Mouse (Mus musculus) E14TG2a.4 (cell line): ENCODE measurements around the gene Tssk4.

Source experiments
- H3K27me3 ChIP-seq: 2 replicates; pipeline ENCODE4 v1.6.1; 2014; ENCODE audit warnings: low read length, control low read depth; ENCODE audit not compliant: insufficient read depth
- H3K36me3 ChIP-seq: 2 replicates; pipeline ENCODE4 v1.6.1; 2014; ENCODE audit warnings: low read length, control low read depth; ENCODE audit not compliant: insufficient read depth
- H3K4me1 ChIP-seq: replicated peaks from 2 replicates; pipeline ENCODE4 v1.6.1; 2014; ENCODE audit warnings: low read depth, low read length, control low read depth
- H3K4me3 ChIP-seq: replicated peaks from 2 replicates; pipeline ENCODE4 v1.5.1; 2014; ENCODE audit warnings: mild to moderate bottlenecking, low read length
- H3K9me3 ChIP-seq: 2 replicates; pipeline ENCODE4 v1.6.1; 2014; ENCODE audit warnings: low read length, control low read depth
- CTCF ChIP-seq: conservative IDR thresholded peaks from 2 replicates; pipeline ENCODE4 v1.5.1; 2014; ENCODE audit warnings: low read length
- NANOG ChIP-seq: IDR thresholded peaks from 2 replicates; pipeline ENCODE4 v1.6.1; 2014; ENCODE audit warnings: borderline replicate concordance, low read length, mixed read lengths
- POU5F1 ChIP-seq: IDR thresholded peaks from 2 replicates; pipeline ENCODE4 v1.6.1; 2014; ENCODE audit warnings: low read length, borderline replicate concordance

The Tssk4 gene

DNA sequence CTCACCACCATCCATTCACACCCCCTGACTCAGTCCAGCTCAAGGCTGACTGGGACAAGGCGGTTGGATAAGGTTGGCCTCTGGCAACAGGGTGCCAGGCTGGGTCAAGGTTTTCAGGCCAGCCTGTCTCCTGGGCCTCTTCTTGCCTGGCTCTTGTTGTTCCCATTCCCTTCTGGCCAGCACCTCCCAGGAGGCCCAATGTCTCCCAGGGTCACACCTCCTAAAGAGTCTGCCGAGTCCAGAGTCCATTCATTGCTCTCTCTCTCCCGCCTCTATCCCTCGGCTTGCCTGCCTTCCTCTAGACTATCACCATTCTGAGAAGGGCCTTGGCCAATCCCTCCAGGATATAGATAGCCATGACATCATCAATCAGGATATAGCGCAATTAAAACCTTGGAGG lies 8.0 kb downstream of the Tssk4 start:
- Histone ChIP-seq H3K9me3 (no peaks in the 10 kb centered on the region), H3K36me3 (peaks cover 40% of the 10 kb centered on the region), H3K4me1 (peaks cover 23% of the 10 kb centered on the region), H3K4me3 (no peak overlapping the region), H3K27me3 (peaks cover 3% of the 10 kb centered on the region; the same call in 1 of the 2 replicates)
- TF ChIP-seq POU5F1 = no peak
- TF ChIP-seq CTCF = no peak
- TF ChIP-seq NANOG = no peak

DNA sequence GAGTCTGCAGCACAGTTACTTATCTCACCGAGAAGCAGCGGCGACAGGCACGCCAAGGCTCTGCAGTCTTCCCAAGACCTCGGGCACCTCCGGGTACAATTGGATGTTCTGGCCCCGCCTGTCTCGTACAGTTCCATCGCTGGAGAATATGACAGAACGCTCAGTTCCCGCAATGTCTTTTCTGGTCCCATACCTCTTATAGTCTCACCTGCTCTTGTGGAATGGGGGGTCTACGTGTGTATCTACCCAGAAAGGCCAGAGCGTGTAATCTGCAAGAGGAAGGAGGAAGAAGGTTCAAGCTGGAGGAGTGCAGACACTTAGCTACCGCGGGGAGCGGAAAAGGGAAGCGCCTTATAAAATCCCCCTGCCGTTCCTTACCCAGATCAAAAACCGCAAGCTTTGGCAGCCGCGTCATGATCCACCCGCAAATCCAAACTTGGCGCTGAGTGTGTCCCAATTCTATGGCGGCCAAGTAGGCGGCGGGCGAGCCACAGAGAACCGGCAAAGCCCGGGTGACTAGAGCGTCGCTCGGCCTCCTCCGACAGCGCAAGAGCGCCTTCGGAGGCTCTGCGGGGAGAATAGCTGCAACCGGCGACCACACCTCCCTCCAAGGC lies 10.1 kb downstream of the Tssk4 start, which contains the start of gene Mdp1:
Gene Mdp1, minus strand, starts transcription at position 549 of the 614 bp plus-strand sequence.
- Histone ChIP-seq H3K4me3 (peak within 1 kb of the TSS; percentile 84), H3K27me3 (no peaks in the 10 kb centered on the region), H3K36me3 (peaks cover 60% of the 10 kb centered on the region), H3K9me3 (no peaks in the 10 kb centered on the region), H3K4me1 (peaks cover 23% of the 10 kb centered on the region)
- no peak for TF ChIP-seq CTCF

DNA sequence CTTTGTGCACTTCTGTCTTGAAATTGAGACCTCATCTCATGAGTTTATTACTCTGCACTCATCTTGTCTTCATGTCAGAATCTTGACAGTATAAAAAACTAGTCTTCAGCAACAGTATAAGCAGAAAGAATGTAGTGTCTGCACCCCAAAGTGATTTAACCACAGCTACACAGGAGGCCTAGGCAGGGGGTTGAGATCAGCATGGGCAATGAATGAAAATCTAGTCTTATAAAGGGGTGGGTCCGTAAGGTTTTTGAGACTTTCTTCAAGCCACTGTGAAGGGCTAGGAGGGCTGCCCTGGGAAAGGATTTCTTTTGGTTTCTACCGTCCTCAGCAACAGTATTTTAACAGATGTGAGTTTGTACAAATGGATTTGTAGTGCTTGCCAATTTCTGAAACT lies 10.7 kb downstream of the Tssk4 start:
- Histone ChIP-seq H3K36me3 (peaks cover 66% of the 10 kb centered on the region), H3K4me1 (peaks cover 25% of the 10 kb centered on the region), H3K9me3 (no peaks in the 10 kb centered on the region), H3K4me3 (peak overlapping the region; percentile 84; the same call in 1 of the 2 replicates), H3K27me3 (no peaks in the 10 kb centered on the region)
- TF ChIP-seq POU5F1 = no peak
- TF ChIP-seq NANOG = no peak
- no peak for TF ChIP-seq CTCF

DNA sequence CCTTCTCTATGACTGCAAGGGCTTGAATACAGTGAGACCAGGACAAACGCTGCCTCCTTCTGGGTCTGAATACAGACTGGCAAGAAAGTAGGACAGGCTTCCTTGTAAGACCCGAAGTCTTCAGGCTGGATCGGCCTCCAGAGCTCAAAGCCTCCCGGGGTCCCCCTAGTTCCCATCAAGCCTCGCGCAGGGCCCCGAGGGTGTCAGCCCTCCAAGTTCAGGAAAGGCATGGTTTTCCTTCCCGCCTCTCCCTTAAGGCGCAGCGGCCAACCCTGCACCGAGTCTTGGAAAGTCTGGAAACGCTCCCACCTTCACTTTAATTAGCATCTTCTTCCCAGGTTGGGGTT lies 21.5 kb downstream of the Tssk4 start:
- H3K27me3 ChIP-seq = no peaks in the 10 kb centered on the region
- peaks cover 53% of the 10 kb centered on the region for H3K36me3 ChIP-seq
- peaks cover 44% of the 10 kb centered on the region for H3K4me1 ChIP-seq
- H3K9me3 ChIP-seq = no peaks in the 10 kb centered on the region
- TF ChIP-seq NANOG = no peak
- TF ChIP-seq CTCF = no peak
- no peak for TF ChIP-seq POU5F1
- H3K4me3 ChIP-seq = peak overlapping the region; percentile 94

DNA sequence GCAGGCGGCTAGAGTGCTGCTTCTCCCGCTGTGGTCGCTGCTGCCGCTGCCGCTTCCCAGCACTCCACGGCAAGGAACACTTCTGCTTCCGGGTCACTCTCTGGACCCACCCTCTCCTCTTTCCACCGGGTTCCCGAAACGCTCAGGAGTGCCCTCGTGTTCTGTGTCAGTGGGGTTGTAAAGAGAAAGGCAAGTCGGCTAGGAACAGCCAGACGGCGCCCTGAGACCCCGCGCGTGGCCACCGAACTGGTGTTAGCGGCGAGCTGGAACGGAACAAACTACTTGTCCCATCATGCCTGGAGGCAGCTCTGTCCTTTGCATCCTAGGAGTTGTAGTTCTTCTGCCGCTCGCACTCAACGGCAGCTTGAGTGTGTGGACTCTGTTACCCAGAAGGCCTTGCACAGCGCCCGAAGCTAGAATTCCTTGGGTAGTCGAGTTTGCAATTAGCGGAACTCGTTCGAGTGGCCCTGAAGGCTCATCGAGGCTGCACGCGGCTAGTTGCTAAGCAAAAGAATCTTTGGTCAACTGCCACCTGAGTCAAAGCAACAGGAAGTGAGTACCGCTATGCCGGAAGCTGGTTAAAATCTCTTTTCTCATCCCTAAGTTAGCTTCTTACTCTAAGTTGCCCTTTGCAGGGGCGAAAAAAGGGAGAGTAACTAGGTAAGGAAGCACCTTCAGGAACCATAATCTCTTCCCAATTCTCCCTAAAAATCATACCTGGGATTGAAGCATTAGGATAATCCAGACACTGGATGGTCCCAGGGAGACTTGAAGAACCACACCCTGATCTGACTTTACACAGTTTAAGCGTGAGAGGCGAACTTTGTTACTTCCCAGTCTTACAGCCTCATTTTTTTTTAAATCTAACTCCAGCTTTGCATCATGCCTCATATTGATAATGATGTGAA lies 22.1 kb downstream of the Tssk4 start, which contains the start of the genes Gmpr2 and Nedd8:
Gene Gmpr2, plus strand, starts transcription at position 109 of the 908 bp plus-strand sequence.
Gene Nedd8, minus strand, starts transcription at position 292 of the 908 bp plus-strand sequence.
- TF ChIP-seq POU5F1 (no peak), NANOG (no peak), CTCF (no peak)
- H3K4me1 ChIP-seq = peaks cover 38% of the 10 kb centered on the region
- peak within 1 kb of the TSS; percentile 94 for H3K4me3 ChIP-seq
- no peaks in the 10 kb centered on the region for H3K27me3 ChIP-seq
- H3K36me3 ChIP-seq = peaks cover 53% of the 10 kb centered on the region
- H3K9me3 ChIP-seq = no peaks in the 10 kb centered on the region

DNA sequence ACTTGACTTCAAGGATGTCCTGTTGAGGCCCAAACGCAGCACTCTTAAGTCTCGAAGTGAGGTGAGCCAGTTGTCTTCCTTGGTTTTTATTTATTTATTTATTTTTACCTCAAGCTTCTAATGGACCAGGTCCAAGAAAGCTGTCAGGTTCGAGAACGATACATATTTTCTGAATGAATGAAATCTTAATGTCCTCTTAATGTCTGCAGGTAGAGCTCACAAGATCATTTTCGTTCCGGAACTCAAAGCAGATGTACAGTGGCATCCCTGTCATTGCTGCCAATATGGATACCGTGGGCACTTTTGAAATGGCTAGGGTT lies 22.7 kb downstream of the Tssk4 start:
- no peak for TF ChIP-seq CTCF
- no peak for TF ChIP-seq POU5F1
- TF ChIP-seq NANOG = no peak
- Histone ChIP-seq H3K4me1 (peaks cover 38% of the 10 kb centered on the region), H3K4me3 (peak overlapping the region; percentile 94)

DNA sequence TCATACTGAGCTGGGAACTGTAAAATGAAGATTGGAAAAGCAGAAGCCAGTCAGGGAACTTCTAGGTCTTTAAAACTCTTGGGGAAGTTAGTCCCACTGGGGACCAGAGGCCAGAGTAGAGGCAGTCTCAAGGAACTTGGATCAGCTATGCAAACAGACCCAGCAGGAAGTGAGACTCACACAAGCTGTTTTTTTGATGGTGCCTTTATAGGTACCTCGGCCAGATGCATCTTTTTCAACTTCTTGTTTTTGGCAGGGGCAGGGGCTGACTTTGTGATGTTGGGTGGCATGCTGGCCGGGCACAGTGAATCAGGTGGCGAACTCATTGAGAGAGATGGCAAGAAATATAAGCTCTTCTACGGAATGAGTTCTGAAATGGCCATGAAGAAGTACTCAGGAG lies 27.6 kb downstream of the Tssk4 start:
- H3K4me1 ChIP-seq = peaks cover 40% of the 10 kb centered on the region
- no peaks in the 10 kb centered on the region for H3K9me3 ChIP-seq
- no peaks in the 10 kb centered on the region for H3K27me3 ChIP-seq
- no peak overlapping the region for H3K4me3 ChIP-seq
- peaks cover 63% of the 10 kb centered on the region for H3K36me3 ChIP-seq
- no peak for TF ChIP-seq NANOG
- no peak for TF ChIP-seq CTCF
- TF ChIP-seq POU5F1 = no peak

More for the DNA sequence above, 22.7 kb downstream of the Tssk4 start:
- Histone ChIP-seq H3K9me3 (no peaks in the 10 kb centered on the region), H3K27me3 (no peaks in the 10 kb centered on the region), H3K36me3 (peaks cover 58% of the 10 kb centered on the region)

DNA sequence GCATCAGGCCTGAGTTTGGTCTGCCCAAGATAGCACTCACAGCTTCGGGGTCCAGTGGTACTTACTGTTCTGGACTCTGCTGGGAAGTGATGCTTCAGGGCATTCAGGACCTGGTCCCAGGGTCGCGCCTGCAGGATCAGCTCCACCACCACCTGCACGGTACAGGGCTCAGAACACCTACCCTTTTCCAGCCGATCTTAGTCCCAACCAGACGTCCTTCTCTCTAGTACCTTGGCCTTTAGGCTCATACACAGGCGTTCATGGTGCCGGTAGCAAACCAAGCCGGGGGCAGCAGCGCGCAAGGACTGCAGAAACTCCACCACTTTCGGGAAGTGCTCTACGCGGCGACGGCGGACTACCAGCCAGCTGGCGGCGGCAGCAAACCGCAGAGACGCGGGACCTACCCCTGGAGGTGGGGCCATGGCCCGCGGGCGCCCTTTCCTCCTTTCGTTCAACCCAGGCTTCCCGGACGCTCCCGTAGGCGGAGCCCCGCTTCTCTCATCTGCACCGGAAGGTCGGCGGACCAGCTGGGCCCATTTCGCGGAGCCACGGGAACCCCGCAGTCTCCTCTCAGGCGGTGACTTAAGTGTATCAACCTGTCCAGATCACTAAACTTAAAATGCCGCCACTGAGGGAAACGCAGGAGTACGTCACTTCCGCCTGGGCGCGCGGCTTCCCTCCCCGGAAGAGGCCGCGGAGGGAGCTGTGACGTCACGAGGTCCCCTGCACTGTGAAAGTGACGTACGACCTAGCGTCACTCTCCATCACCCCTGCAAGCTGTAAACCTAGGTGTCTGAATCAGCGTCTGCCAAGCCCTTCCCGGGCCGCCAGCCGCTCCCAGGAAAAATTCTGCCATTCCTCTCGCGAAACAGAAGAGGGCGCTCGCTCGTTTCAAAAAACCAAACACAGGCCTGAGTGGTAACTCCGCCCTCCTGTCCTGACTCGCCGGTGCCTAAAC lies 31.5 kb downstream of the Tssk4 start, which contains the start of gene Tinf2:
Gene Tinf2, minus strand, starts transcription at position 661 of the 958 bp plus-strand sequence.
- Histone ChIP-seq H3K27me3 (no peaks in the 10 kb centered on the region), H3K9me3 (no peaks in the 10 kb centered on the region), H3K36me3 (peaks cover 46% of the 10 kb centered on the region), H3K4me3 (peak within 1 kb of the TSS; percentile 95), H3K4me1 (peaks cover 30% of the 10 kb centered on the region)
- TF ChIP-seq POU5F1 (no peak), CTCF (peak; percentile 53), NANOG (peak; percentile 28; the same call in 1 of the 2 replicates)
